Mouse (Mus musculus) T-cell, adult 2 months (primary cell): Measurements from ENCODE around the gene Tfdp1.

Experiments
- DNase-seq: peaks from one replicate; pipeline ENCODE4 v3.0.0; 2022; ENCODE audit warnings: low spot score

The Tfdp1 gene

GRCm38 (mm10) chr8:13353155-13353833, 14.7 kb downstream of the Tfdp1 start:
- no peak for DNase-seq

DNA sequence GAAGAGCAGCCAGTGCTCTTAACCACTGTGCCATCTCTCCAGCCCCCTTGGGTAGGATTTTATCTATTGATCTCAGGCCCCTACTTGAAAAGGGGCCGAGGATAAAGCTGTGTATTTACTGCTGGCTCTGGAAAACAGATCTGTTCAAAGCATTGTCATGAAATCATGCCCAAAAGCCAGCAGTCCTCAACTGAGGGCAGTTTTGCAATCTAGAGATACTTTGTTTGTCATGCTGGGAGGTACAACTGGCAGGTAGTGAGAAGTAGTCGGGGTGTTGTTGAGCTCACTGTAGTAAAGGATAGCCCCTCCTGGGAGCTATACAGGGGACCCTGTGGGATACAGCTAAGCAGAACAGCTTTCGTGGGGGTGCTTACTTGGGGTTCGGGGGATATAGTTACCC, 15.3 kb downstream of the Tfdp1 start:
- DNase-seq: no peak

- DNase-seq: no peak
Observed at GRCm38 (mm10) chr8:13356221-13356620, 17.7 kb downstream of the Tfdp1 start.

DNA sequence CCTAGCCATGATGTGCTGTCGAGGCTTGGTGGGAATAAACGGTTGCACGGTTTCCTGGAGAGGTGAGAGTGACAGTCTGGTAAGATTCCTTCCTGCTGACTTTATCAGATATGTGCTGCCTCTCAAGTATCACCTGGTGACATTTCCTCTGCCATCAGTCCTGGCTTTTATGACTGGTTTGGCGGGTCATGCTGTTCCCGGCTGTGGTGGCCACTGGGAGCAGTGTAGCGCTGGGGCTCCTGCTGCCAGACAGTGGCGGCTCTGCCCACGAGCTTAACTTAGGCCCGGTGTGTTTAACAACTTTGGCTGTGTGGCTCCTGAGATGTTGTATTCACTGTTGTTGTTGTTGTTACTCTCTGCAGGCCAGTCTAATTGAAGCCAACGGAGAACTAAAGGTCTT, 18.1 kb downstream of the Tfdp1 start:
- no peak for DNase-seq

GRCm38 (mm10) chr8:13360213-13360612, 21.7 kb downstream of the Tfdp1 start:
- DNase-seq: no peak

- no peak for DNase-seq
Observed at GRCm38 (mm10) chr8:13361865-13362264, 23.3 kb downstream of the Tfdp1 start.

GRCm38 (mm10) chr8:13373151-13373662, 34.7 kb downstream of the Tfdp1 start:
- DNase-seq: no peak

DNA sequence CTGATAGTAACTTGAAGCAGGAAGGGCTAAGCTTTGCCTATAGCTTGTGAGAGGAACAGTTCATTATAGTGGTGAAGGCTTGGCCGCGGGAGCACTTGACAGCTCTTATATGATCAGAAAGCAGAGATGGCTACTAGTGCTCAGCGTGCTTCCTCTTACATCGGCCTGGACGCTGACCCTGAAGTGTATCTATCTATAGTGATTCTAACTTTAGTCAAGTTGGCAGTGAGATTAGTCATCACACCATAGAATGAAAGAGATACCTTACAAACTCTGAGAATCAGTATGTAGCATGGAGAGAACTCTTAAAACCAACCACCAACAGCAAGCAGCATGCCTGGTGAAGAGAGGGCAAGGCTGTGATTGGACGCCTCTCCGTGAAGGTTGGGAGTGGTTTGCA, 43.1 kb downstream of the Tfdp1 start:
- DNase-seq: no peak

DNA sequence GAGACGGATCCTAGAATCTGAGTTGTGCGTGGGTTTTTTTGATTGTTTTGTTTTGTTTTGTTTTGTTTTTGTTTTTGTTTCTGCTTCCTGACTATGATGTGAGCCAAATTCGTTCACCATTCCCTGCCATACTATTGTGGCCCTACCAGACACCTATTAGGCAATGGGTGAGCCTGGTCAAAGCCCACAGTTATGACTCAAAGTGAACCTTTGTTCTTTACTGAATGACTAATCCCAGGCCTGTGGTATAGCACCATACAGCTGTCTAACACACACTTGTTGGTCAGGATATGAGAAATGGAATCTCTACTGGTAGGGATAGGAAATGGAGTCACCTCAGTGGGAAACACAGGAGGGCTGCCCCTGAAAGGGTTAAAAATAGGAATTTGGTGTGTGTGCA, 44.0 kb downstream of the Tfdp1 start:
- DNase-seq: no peak

- DNase-seq: no peak
Observed at GRCm38 (mm10) chr8:13382999-13383398, 44.4 kb downstream of the Tfdp1 start.

DNA sequence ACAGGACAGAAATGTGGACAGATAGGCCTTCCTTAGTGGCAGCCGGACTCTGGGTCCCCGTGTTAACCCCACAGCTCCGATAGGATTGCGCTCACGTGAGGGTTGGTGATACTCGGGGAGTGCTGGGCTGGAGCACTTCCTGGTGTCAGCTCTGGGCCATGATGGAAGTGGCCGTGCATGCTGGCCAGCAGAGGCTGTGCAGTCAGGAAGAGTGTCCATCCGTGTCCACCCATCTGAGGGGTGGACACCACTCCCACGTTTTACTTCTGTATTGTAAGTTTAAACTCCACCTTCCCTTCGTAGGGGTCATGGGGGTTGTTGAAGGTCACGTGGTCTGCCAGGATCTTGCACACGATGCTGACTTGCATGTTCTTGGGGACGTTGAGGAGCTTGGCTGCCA, 47.8 kb downstream of the Tfdp1 start:
- no peak for DNase-seq

DNA sequence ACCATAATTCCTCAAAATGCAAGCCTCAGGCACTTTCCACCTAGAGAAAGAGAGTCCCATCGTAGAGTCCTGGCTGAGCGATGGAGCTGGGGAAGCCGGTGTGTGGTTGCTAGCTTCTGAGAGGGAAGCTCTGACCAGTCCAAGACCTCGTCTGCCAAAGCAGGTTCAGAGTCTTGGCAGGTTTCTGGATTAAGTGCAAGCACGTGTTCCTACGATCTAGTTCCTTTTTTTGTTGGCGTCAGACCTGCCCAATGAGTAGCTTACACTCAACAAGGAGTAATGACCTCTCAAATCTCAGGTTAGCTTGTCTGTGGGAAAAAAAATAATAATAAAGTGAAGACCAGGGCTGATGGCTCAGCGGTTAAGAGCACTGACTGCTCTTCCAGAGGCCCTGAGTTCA, 49.2 kb downstream of the Tfdp1 start:
- DNase-seq: no peak

- no peak for DNase-seq
Observed at GRCm38 (mm10) chr8:13388744-13389143, 50.2 kb downstream of the Tfdp1 start.

GRCm38 (mm10) chr8:13393869-13394268, 55.3 kb downstream of the Tfdp1 start:
- DNase-seq: no peak

- no peak for DNase-seq
Observed at GRCm38 (mm10) chr8:13396725-13397124, 58.2 kb downstream of the Tfdp1 start, which contains the start of gene Atp4b. Gene Atp4b, minus strand, starts transcription at chr8:13396825.

- no peak for DNase-seq
Observed at GRCm38 (mm10) chr8:13403517-13403916, 65.0 kb downstream of the Tfdp1 start.

GRCm38 (mm10) chr8:13404666-13405131, 66.1 kb downstream of the Tfdp1 start, which contains the start of gene Grk1:
Gene Grk1, plus strand, starts transcription at chr8:13405081.
- DNase-seq: no peak

DNA sequence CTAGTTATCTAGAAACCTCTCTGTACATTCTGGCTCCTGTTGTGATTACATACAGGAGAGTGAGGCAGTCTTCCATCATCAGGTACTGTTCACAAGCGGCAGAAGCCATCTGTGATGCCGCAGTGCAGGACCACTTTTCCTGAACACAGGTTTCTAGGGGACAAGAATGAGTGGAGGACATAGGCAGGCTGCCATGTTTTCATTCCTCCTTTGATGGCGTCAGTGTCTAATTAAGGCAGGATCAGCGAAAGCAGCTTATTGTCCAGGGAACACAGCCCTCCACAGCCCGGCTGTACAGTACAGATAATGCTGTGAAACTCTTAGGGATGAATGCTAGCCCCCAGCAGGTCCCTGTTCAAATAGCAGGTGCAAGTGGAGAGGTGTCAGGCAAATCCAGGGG, 67.5 kb downstream of the Tfdp1 start:
- no peak for DNase-seq

DNA sequence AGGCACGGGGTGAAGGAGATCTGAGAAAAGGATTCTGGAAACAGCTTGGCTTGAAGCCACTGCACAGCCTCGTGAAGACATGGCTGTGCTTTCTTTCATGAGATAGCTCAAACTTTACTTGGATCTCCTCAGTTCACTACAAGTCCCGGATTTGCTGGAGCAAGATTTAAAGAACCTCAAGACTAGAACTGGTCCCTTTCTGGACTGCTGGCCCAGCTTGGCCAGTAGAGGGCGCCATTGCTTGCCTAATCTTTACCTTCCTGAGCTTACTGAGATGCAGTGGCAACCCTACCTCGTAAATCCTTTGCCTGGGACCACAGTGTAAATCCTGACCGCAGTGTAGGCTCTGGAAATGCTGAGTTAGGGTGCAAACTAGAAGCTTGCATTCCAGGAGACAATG, 73.0 kb downstream of the Tfdp1 start:
- DNase-seq: peak; percentile 47

DNA sequence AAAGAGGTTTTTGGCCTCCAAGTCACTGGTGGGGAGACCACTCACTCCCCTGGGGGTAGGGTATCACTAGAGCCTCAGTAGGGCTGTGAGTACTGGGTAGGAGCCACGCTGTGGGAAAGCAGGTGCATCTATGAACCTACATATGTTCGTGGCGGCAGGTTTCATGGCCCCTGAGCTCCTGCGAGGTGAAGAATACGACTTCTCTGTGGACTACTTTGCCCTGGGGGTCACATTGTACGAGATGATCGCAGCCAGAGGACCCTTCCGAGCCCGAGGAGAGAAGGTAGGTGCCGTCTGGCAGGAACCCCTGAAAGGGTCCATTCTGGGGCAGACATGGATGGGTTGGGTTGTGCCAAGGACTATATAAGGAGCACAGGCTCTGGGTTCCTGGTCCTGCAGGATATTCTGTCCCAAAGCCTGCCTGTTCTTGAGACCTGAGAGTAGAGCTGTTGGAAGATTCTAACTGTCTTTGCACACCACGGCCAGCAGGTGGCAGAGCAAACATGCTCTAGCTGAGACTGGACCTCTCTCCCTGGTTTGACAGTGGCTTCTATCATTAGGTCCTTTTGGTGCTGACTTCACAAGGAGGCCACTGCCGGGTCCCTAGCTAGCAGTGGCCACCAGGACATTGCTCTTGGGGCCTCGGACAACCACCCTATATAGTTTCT, 74.5 kb downstream of the Tfdp1 start:
- peak; percentile 17 for DNase-seq

DNA sequence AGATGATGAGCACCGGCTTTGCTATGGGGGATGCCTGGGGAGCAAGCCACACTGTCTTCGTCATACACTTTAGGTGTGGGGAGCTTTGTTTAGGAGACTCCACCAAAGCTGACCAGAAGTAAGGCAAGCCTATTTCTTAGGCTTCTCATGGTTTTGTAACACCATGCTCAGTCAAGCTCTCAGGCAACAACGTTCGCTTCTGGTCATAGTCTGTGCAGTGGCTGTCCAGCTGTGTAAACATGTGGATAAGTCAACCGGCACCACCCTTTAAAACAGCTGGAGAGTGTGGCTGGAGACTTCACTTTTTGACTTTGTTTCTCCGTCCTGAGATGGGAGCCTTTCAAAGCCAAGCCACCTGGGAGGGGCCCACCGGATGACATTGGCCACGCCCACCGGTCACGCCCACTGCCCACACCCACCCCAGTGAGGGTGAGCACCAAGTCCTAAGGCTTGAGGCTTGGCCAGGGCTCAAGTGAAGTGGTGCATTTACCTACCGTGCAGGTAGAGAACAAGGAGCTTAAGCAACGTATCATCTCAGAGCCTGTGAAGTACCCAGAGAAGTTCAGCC, 75.4 kb downstream of the Tfdp1 start:
- no peak for DNase-seq

- DNase-seq: no peak
Observed at GRCm38 (mm10) chr8:13415879-13416278, 77.3 kb downstream of the Tfdp1 start.

DNA sequence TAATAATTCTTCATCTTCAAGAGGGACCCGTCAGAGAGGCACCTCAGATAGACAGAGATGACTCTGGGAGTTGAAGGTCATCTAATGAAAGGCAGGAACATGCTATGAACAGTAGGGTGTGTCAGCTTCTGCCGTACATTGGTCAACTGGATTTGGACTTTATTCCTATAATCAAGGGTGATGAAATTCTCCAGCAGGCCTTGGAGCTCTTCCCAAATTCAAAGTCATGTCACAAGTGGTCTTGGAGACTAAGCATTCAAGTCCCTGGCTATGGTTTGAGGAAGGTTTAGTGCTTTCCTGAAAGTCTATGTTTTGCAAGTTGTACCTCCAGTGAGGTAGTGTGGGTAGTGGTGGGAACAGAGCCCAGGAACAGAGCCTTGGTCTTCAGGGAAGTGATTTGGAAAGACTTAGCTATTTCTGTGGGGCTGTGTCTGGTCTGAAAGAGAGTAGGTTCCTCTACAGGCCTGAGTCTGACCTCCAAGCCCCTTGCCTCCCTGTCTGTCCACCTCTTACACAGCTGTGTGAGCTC, 80.6 kb downstream of the Tfdp1 start:
- no peak for DNase-seq
